Mouse (Mus musculus) gastrocnemius, postnatal 14 days (tissue): Measurements from ENCODE around the gene Ube2cbp. TPM values are rescaled to one million over a fixed set of nuclear protein-coding genes. Genes with fewer than 3 reads are reported as not detected.

Experiments used
- DNase-seq: peaks from one replicate; pipeline ENCODE4 v3.0.0; 2021; ENCODE audit warnings: mixed read lengths
- intact Hi-C: fragments of 180-260 bp; cut with DNase I; formaldehyde crosslinking; loops from one replicate; pipeline ENCODE4 v1.15.1; 2025; ENCODE audit warnings: low total_unique reads
- total RNA-seq, 2 experiments: library from RNA; stranded (reverse); gene quantifications; 2 replicates each; pipeline ENCODE4 v1.2.3; 2021

The Ube2cbp gene
- total RNA-seq, 2 experiments from 2014 or later = 2.5 to 4.4 TPM

DNA sequence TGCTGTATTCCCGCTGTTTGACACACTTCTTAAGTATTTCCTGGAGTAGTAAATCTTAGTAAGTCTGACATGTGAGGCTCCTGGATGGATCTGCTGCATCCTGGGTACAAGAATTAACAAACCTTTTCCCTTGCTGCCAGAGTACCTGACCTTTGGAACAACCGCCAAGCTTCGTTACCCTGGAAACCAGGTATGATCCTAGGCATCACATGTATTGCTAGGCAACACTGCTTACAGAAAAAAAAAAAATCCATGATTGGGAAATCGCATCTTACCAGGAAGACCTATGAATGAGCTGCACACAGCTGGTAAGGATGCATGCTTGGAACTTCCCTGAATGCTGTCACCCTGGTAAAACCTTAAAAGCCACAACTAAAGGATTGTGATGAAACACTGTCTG is 22.5 kb downstream of the Ube2cbp start:
- DNase-seq = no peak
- intact Hi-C loops = no loop called here

DNA sequence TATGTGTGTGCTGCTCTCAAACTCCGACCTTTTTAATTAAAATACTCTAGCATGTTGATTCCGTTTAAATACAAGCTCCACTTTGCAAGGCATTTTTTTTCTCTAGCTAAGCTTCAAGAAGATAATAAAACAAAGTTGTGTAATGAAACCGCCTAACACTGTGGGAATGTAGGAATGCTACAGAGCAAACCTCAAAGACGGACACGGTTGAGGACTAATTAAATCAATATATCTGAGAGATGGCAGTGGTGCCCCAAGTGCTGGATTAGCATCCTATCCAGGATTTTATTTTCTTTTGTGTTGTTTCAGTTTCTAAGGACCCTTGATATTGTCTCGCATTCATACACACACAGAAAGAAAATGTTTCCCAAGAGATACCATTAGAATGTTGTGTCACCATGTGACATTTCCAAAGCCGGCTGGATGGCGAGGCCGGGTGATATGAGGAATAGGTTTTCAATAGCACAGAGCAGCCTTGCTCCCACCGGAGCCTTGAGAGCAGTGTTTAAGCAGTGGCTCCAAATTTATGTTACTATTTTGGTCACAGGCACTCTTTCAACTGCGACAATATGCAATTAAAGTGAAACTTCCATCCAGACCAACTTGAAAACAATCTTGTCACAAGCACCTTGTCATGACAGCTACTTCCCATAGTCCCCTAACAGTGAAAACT is 26.3 kb downstream of the Ube2cbp start:
- DNase-seq = no peak
- intact Hi-C loops = no loop called here

DNA sequence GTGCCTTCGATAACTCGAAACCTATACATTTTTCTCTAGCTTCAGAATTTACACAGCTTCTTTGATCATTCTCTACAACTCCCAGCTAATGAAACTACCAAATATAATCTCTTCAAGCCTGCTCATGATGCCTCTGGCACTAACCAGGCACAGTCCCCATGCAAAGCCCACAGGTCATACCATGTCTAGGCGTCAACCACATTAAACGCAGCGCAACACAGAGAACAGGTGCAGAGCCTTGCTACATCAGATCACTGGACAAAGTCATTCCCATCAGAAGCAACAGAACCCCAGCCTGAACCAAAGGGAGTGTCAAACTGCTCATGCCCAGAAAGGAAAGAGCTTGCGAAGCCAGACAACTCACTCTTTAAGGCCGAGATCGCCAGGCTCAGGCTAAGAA is 28.1 kb downstream of the Ube2cbp start:
- DNase-seq = no peak
- intact Hi-C loops = no loop called here

DNA sequence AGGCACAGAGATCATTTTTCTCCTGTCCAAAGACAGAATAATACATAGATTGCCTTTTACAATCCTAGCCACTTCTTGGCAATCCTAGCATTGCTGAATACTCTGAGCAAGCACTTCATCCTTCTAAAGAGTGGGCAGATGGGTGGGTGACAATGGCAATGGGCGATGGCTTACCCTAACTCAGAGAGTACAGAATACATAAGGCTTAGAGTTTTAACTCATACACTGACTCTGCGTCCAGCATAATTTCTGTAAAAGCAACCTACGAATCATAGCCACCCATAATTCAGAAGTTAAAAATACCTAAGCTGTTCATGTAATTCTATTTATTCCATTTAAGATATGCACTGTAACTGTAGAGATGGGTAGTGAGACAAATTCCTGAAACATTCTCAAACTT is 29.2 kb downstream of the Ube2cbp start:
- intact Hi-C loops = no loop called here
- no peak for DNase-seq

DNA sequence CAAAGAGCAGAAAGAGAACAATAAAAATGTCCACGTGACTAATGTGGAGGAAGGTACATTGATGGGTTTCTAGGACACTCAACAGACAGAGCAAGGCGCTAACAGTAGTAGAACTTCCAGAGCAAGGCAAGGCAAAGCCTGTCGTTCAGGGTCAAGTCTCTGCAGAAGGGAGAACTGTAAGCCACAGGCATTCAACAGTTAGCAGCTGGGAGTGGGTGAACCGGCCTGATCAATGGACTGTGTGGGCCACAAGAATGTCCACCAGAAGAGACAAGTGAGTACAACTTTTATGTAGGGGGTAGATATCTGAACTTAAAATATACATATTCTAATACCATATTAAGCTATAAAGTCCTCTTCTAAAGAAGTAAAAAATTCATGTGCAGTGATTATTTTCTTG is 41.4 kb downstream of the Ube2cbp start:
- DNase-seq = no peak

DNA sequence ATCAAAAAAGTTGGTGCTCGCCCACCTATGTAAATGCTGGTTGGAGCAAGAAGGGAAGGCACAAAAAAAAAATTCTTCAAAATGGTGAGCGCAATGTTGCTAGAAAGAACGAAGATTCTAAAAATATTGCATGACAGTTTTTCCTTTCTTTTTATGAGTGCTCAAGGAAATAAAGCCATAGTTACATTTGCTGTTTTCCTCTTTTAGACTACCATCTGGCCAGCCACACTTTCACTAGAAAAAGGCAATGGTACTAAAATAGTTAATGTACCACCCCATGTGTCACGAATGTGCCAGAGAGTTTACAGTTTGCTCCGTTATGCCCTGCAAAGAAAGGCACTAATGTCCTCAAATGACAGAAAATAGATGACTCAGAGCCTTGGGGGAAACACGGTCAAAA is 45.4 kb downstream of the Ube2cbp start:
- intact Hi-C loops = no loop called here

More for the DNA sequence above, 41.4 kb downstream of the Ube2cbp start:
- intact Hi-C loops = no loop called here

DNA sequence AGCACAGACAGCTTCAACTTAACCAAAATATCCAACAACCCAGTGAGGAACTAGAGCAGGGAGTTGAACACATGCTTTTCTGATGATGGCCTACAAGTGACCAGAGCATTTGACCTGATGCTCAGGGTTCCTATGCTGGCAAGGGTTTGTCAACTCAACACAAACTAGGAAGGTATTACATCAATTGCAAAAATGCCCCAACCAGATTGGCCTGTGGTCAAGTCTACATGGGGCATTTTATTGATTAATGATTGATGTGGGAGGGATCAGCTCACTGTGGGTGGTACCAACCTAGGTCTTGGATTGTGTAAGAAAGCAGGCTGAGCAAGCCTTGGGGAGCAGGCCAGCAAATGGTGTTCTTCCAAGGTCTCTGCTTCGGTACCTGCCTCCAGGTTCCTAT is 46.8 kb downstream of the Ube2cbp start:
- no peak for DNase-seq
- intact Hi-C loops = no loop called here

More for the DNA sequence above, 45.4 kb downstream of the Ube2cbp start:
- DNase-seq = no peak

DNA sequence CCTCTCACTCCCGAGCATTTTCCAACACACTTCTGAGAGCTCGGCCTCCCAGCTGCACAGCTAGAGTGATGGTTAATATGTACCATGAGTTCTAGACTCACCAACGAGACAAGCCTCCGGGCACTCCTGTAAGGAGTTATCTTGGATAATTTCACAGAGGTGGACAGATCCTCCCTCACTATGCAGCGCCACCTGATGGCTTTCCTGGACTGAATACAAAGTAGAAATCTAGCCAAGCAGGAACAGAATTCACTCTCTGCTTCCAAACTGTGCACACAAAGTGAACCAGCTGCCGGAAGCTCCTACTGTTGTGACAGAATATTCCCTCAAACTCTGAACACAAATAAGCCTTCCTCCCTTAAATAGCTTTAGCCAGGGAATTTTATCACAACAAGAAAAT is 69.0 kb downstream of the Ube2cbp start:
- DNase-seq = no peak
- intact Hi-C loops = no loop called here

DNA sequence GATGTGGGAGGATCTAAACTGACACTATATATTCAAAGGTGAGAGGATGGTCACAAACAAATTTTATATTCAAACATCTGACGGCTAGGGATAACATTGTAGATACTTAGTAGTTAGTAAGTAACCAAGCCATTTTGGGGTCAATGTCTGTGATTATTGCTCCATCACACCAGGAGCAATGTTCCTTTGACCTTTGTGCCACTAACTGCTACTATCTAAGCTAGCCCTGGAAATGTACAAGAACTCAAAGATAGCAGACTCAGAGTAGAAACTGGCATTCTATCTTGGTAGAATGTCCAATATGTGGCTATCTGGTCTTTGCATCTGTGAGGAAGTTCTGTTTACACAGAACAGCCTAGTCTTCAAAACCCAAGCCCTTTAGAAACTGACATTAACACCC is 69.7 kb downstream of the Ube2cbp start:
- no peak for DNase-seq
- intact Hi-C loops = no loop called here

DNA sequence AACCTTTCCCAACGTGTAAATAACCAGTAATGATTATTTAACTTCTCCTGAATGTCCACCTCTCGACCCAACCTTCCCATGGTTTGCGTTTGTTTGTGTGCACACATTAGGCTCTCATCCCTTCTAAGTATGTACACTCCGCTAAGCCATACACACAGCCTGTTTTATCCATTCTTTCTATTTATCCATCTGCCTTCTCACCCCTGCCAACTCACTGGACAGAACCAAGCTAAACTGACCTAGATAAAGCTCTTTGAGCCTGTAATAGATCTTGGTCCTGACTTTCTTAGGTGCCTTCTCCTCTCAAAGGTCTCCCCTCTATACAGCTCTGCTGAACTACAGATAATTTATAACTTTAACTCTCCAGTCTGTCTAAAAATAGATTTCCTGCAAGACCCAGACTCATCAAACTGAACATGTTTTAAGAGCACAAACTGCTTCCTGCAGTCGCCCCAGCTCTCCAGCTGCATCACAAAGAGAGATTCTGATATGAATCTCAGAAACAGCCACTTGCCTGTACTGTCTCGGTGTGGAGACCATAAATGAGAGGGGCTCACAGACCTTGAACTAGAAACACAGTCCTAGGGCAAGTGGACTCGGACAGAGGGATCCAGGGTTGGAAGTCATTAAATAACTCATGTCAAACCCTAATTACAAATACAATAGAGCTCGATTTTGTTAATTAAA is 71.0 kb downstream of the Ube2cbp start:
- intact Hi-C loops = no loop called here
- no peak for DNase-seq

DNA sequence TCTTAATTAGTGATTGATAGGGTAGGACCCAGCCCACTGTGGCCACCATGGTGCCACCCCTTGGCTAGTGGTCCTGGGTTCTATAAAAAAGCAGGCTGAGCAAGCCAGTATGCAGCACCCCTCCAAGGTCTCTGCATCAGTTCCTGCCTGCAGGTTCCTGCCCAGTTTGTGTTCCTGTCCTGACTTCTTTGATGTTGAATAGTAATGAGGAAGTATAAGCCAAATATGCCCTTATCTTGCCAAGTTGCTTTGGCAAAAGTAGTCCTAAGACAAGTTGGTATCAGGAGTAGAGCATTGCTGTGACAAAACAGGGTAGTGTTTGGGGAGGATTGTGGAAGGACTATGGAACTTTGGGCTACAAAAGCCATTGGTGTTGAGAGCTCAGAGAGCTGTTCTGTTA is 73.3 kb downstream of the Ube2cbp start:
- intact Hi-C loops = no loop called here
- DNase-seq = no peak

DNA sequence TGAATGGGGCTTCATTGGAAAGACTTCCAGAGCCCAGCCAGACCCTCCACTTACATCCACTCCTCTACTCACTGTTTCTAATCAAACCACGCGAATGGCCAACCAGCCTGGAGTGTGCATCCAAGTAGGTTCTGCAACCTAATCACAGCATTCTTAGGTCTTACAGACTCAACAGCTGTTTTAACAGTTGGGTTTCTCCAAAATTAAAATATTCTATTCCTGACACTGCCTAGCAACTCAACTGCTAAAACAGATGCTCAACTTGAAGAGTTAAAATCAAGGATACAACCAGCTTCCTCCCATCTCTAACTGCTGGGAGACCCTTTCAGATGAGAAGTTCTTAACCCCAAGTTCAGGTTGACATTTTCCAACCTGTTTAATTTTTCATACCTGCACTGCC is 74.0 kb downstream of the Ube2cbp start:
- no peak for DNase-seq
- intact Hi-C loops = no loop called here

DNA sequence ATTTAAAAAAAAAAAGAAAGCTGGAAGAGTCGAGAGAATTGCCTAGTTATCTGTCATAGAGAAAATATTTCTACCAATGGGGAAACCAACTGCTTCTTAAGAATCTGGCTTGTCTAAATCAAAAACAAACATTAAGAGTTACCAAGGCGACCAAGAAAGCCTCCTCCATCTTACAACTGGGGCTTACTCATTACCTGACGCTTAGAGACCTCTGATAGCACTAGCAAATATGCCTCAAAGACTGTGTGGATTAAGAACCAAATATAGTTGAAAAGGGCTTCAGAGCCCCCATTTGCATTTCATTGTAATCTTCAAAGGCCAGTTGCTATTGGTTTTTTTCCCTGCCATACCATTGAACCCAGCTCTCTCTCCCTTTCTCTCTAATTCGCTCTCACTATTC is 76.2 kb downstream of the Ube2cbp start:
- DNase-seq = no peak
- intact Hi-C loops = no loop called here

DNA sequence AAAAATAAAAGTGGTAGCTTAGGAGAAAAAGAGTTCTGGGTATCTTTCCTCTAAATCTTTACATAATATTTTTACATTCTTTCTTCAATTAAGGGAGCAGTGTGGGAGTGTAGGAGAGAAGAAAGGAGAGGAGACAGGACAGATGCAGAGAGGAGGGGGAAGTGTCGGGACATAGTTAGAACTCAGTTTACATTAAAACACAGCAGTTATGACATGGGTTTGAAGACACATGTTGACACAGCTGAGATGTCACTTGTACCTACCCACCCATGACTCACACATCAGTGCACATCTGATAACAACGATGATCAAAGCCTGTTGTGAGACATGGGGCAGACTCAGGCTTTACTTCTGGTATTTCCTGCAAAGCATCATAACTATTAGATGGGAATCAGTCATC is 87.8 kb downstream of the Ube2cbp start:
- no peak for DNase-seq
- intact Hi-C loops = no loop called here

DNA sequence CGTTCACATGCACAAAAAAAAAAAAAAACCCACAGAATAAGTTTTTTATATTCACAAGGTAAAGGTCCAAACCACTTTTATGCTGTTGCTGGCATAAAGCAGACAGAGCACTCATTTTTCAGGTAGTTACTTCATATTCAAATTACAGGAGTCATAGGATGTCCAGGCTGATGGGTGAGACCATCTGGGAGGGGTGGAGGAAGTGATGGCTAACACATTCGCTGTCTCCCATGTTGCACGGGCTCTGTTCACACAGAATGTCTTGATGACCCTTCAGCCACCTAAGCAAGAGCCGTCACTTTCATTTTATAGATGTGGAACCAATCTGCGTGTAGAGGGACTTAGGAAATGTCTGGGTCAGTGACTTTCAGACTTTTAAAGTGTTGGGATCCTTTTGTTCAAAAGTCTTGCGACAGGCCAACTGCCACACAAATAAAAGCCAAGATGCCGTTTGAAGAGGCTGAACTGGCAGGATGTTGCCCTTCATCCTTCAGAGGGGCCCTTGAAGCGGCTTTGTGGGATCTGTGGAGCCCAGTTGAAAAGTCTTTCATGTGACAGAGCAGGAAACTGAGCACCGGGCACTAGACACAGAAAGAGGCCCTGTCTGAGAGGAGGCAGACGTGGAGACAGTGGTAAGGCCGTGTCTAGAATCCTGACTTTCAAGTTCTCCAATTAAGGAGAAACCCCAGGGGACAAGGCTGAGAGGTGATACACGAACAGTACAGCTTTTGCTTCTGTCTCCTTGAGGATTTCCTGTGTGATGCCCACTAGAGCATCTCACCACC is 91.8 kb downstream of the Ube2cbp start:
- intact Hi-C loops = no loop called here

DNA sequence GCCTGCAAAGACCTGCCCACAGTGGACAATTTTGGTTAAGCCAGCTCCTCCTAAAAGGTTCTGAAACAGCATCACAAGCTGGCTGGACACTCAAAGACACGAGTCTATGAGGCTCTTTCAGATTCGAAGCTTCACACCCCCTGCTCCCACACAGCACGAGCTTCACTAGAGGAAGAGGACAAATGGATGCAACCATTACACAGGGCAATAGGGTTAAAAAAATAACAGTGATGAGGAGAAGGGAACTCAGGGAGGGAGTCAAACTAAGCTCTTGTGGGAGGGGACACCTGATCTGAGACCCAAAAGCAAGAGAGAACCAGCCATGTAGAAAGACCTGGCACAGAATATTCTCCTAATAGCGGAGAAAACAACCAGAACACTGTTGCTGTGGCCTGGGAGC is 95.5 kb downstream of the Ube2cbp start:
- intact Hi-C loops = no loop called here
- DNase-seq = no peak

More for the DNA sequence above, 91.8 kb downstream of the Ube2cbp start:
- no peak for DNase-seq

DNA sequence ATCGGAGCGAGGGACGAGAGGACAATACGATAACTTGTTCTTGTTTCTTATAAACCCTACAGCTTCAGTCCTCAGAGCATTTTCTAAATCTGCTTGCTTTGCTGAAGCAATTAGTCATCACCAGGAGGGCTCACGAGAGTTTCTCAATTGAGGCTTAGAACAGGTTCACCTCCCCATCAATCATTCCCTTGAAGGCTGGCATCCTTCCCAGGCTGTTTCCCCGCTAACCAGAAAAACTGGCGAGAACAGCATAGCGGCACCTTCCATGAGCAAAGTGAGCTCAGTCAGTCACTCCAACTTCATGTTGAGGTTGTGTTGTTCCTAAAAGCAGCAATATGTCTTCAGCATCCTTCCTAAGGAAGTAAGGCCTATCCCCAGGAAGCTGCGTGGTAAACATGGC is 104.2 kb downstream of the Ube2cbp start:
- intact Hi-C loops = no loop called here
- DNase-seq = no peak

DNA sequence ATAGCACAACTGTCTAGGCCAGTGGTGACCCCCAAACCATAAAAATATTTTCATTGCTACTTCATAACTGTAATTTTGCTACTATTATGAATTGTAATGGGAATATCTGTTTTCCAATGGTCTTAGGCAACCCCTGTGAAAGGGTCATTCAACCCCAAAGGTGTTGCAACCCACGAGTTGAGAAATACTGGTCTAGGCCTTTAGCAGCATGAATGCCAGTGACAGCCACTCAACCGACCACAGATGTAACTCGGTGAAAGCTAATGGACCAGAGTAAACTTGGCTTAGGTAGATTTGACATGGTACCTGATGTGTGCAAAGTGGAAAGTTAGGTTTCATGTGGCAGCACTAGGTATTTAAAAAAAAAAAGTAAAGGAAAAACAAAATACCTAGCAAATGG is 108.9 kb downstream of the Ube2cbp start:
- no peak for DNase-seq
- intact Hi-C loops = no loop called here

DNA sequence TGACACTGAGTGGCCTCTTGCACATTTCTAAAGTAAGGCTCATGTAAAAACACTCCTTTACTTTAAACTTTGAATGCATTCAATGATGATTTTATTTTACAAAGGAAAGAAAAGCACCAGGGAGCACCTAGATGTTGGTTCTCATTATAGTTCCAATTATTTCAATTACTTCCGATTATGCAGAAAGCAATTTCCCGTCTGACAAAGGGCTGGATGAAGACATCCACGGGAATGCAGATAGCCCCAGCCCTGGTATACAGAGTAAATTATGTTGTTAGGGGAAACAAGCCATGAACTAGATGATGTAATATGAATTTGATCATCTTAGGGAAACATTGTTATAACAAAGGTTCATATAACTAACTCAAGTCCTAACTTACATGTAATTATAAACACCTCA is 113.3 kb downstream of the Ube2cbp start:
- DNase-seq = no peak
- intact Hi-C loops = no loop called here

DNA sequence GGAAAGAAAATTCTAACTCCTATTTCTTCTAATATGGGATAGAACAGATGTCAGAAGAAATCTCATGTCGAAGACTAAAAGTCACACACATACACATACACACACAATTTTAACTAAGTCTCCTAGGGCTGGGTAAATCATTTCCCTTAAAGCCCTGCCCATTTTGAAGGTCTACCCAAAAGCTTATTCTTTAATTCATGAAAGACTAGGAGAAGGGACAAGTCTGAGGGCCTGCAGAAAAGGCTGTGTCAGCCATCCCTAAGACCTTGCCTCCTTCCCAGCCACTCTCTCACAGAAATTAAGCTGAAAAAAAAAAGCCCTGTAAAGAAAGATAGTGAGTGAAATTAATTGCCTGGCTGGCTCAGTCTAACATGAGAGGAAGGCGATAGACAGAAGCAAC is 128.0 kb downstream of the Ube2cbp start:
- DNase-seq = no peak
- intact Hi-C loops = no loop called here

DNA sequence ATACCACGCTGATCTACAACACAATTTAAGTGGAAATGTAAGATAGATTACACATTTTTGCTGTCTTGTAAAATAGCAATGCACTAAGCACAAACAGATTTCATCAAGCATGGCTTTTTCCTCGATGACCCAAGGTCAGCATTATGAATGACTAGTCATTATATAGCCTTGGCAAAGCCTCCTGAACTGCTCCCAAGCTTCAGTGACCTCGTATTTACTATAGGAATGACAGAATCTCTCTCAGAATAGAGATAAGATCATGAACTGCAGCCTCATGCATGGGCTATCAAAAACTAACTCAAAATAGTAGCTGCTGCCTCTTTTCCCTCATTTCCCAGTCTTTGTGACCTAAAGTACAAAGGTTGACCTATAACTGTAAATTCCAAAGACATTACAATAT is 128.4 kb downstream of the Ube2cbp start:
- intact Hi-C loops = no loop called here
- DNase-seq = no peak
